Mouse (Mus musculus) induced T-regulatory cell, adult 2 months (primary cell): ENCODE results near the gene Pappa2.

Source experiments
- DNase-seq: peaks from one replicate; pipeline ENCODE4 v3.0.0-alpha.2; 2012; ENCODE audit warnings: low read depth

The Pappa2 gene

GRCm38 (mm10) chr1:158765842-158766241 lies 214.4 kb downstream of the Pappa2 start:
- DNase-seq, result no peak

GRCm38 (mm10) chr1:158764727-158765126 lies 215.6 kb downstream of the Pappa2 start:
- DNase-seq, result no peak

DNA sequence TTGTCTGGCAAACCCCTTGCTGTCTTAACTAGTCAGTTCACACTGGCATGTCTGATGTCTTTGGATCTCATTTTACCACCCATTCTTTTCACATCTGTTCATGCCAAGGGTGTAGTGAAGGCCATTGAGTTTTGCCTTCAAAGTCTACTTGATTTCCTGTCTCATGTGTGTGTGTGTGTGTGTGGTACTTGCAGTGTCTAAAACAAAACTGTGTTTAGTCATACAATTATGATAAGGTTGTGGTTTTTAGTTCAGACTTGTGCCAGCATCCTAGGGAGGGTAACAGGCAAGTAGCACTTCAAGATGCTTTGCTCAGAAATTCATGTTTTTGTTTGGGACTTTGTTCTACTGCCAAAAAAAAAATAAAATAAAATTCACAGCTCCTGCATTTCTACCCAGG lies 216.1 kb downstream of the Pappa2 start:
- no peak for DNase-seq

GRCm38 (mm10) chr1:158748356-158749096 lies 231.8 kb downstream of the Pappa2 start:
- no peak for DNase-seq

GRCm38 (mm10) chr1:158741449-158741848 lies 238.8 kb downstream of the Pappa2 start:
- no peak for DNase-seq

DNA sequence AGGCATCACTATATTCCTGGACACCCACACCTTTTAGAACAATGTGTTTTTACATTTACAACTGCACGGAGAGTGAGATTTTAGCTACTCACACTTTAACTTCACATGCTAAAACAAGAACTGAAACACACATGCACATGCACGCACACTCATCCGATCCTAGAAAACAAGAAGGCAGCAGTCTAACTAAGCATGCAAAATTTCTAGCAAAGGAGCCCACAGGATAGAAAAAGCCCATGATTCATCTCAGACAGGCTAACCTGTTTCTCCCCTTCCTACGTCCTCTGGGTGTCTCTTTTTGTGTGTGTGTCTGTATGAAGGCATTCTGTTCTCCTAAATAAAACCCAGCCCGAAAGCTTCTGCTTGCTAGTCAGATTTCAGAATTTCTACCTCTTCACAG lies 239.3 kb downstream of the Pappa2 start:
- no peak for DNase-seq

GRCm38 (mm10) chr1:158740161-158740766 lies 240.0 kb downstream of the Pappa2 start:
- no peak for DNase-seq

GRCm38 (mm10) chr1:158739132-158739919 lies 241.0 kb downstream of the Pappa2 start:
- no peak for DNase-seq

DNA sequence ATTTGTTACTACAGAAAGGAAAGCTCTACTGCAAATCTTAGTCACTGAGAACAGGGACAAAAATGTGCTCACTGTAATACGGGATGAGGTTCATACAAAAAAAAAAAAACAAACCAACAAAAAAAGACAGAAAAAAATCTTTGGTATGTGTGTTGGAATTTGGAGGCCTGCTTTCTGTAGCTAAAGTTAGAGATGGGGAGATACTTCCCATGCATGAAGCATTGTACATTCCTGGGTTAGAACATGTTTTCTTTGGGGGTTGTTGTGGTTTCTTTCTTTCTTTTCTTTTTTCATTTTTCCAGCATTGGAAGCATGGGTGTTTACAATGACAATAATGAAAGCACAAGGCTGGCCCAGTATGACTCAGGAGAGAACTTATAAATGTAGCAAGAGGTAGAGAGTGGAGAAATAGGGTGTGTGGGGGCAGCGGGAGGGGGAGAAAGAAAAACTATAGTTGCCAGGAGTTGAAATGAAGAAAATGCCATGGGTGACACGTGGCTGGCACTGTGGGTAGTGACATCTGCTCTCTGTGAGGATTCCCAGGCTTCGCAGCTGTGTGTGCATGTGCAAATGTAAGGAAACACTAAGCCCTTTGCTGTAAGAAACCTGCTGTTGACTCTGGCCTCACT lies 247.3 kb downstream of the Pappa2 start:
- DNase-seq, result no peak

- no peak for DNase-seq
Measured at GRCm38 (mm10) chr1:158713301-158714095, 266.8 kb downstream of the Pappa2 start.

- no peak for DNase-seq
Measured at GRCm38 (mm10) chr1:158701336-158701735, 279.0 kb downstream of the Pappa2 start.

DNA sequence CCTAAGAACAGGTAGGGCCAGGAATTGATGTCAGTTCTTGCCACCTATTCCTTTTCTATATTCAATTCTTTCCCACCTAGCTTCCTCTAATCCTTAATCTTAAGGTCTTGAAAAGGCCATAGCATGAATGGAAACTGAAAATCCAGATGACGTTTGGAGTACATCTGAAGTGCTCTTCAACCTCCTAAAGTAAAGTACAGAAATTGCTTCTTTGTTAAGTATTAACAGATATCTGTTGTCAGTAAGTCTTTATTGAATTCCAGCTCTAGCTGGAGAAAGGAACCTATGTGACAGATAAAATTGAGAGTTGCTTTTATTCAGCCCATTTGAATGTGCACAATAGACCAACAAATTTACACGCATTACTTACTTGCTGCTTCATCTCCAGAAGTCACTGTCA lies 280.1 kb downstream of the Pappa2 start:
- DNase-seq, result no peak

DNA sequence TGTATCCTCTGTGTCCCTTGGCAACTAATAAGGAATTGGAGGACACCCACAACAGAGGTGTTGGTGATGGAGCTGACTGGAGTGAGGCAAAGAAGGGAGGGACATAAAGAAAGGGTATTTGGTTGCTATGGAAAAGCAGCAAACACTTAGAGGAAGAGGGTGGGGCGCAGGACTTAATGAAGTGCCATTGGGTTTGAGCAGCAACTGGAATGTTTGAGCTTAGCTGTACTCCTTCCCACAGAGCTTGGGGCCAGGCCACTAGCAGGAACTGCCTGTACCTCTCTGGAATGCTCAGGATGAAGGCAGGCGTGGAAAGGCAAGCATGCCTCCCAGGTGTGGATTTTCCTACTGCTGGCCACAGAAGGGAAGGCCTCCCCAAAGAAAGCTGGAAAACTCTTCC lies 281.0 kb downstream of the Pappa2 start:
- DNase-seq, result no peak

DNA sequence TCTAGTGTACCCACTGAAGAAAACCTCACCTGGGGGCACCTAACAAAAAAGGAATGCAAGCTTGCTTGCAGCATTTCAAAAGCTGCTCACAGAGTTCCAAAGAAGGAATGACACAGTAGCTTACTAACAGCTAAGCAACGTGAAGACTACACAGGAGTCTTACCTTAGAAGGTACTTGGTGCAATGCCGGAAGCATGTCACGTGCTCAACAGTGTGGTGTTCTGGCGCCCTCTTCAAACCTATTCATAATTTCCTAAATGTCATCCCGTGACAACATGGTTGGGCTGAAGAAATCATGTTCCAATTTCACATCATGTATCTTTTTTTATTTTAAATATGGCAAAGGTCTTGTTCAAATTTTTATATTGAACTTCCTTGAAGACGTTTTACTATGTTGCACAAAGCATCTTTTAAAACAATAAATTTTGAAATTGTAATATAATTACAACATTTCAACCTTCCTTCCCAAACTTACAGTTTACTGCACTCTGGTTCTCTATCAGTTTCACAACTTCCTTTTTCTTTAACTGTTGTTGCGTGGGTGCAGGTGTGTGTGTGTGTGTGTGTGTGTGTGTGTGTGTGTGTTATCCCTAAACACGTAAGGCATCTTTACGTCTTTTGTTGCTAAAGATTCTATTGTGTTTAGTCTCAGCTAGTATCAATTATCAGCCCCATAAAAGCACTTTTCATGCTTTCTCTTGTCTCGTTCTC lies 282.3 kb downstream of the Pappa2 start:
- no peak for DNase-seq

- no peak for DNase-seq
Measured at GRCm38 (mm10) chr1:158697423-158697822, 282.9 kb downstream of the Pappa2 start.

DNA sequence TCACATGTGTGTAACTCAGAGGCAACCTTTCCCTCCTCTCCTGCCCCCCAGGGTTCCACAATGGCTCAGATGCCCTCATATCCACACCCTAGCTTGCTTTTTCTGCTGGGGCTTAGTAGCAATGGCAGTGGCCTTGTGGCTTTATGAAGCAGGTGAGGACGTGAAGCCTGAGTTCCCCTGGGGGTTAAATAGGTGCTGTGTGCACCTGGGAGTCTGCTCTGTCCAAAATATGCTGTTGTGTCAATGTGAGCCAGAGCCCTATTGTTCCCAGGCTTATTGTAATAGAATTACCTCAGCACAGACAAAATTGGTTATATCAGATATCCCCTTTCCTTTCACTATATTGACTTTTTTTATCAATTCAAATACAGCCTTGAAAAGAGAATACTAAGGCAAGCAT lies 292.6 kb downstream of the Pappa2 start:
- no peak for DNase-seq

- DNase-seq, result peak; percentile 17
Measured at GRCm38 (mm10) chr1:158669971-158670592, 310.2 kb downstream of the Pappa2 start.

- no peak for DNase-seq
Measured at GRCm38 (mm10) chr1:158666001-158666400, 314.3 kb downstream of the Pappa2 start.
